Mouse (Mus musculus) liver, adult 2 months (tissue): ENCODE measurements at regions not wholly inside any gene's neighbourhood (a gene's known extent, or its start where the extent isn't known, plus 50 kb on each side); places are given as distances from the start of the nearest gene placed in this dataset.

ENCODE experiments used
- CTCF ChIP-seq: fragments of 200-500 bp; IDR thresholded peaks from 2 replicates; pipeline ENCODE4 v1.5.1; 2011; ENCODE audit warnings: low read depth, low read length, control low read depth
- POLR2A ChIP-seq: fragments of 200-500 bp; IDR thresholded peaks from 2 replicates; pipeline ENCODE4 v1.6.1; 2011; ENCODE audit warnings: low read length, control low read depth; ENCODE audit not compliant: insufficient read depth; ENCODE audit errors: extremely low read depth

- TF ChIP-seq CTCF (peak; percentile 71), POLR2A (no peak)
Measured at GRCm38 (mm10) chr10:99641784-99642183, 117.7 kb downstream of the Csl start.
